Mouse (Mus musculus) heart, adult 2 months (tissue): ENCODE results near the gene Yars.

ENCODE experiments used
- CTCF ChIP-seq: fragments of 200-600 bp; IDR thresholded peaks from 2 replicates; pipeline ENCODE4 v1.8.1; 2022; ENCODE audit warnings: antibody characterized with exemption, mild to moderate bottlenecking, moderate library complexity
- EP300 ChIP-seq: fragments of 200-500 bp; IDR thresholded peaks from 2 replicates; pipeline ENCODE4 v1.6.1; 2011; ENCODE audit warnings: low read depth, low read length, control low read depth; ENCODE audit not compliant: insufficient read depth
- POLR2A ChIP-seq: fragments of 200-500 bp; IDR thresholded peaks from 2 replicates; pipeline ENCODE4 v1.6.1; 2011; ENCODE audit warnings: mild to moderate bottlenecking, low read depth, low read length, control low read depth; ENCODE audit not compliant: insufficient read depth

DNA sequence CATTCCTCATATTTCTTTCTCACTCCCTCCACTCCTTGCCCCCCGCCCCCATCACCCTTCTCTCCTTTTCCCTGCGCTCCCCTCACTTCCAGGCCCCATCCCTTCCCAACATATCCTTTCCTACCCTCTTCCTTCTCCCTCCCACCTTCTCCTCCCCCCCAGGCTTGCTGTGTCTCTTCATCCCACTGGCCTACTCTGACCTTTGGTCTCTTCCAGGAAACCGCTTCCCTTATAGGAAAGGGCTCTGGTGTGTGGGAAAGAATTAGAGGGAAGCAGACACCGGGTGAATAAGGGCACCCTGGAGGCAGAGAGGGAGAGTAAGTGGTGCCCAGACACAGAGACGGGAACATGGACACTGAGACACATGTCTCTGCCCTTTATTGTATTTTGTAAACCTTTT is 2.1 kb downstream of the Yars start:
- TF ChIP-seq CTCF (no peak), POLR2A (no peak), EP300 (no peak)
